Mouse (Mus musculus) megakaryocyte-erythroid progenitor cell, adult 5-6 weeks (primary cell): ENCODE measurements around the gene Gm3409. TPM values are rescaled to one million over a fixed set of nuclear protein-coding genes. Genes with fewer than 3 reads are reported as not detected.

ENCODE experiments used
- total RNA-seq, 2 experiments: library from RNA; stranded (forward) in 1 of 2; stranded (reverse) in 1 of 2; fragments of 200-1000, 215-1000 nt in 1 of 2; fragments of >200 nt in 1 of 2; fragmentation: Nextera tagmentation in 1 of 2; gene quantifications; 2 replicates each; pipeline ENCODE4 v1.2.3; 2014 to 2017

Gm3409 gene
- total RNA-seq, 2 experiments from 2014 or later = not detected

Other genes starting within 250 kb of the Gm3409 start
- not detected in 2 replicates for gene Wasf3, start 152.7 kb upstream of the Gm3409 start, total RNA-seq (2014; fragmentation: Nextera tagmentation)
- gene Wasf3, start 152.7 kb upstream of the Gm3409 start, total RNA-seq (2017) = not detected in 2 replicates
- gene Gm6408, start 55.7 kb upstream of the Gm3409 start, total RNA-seq (2014; fragmentation: Nextera tagmentation) = not detected in 2 replicates
- gene Gm6408, start 55.7 kb upstream of the Gm3409 start, total RNA-seq (2017) = not detected in 2 replicates
- not detected in 2 replicates for gene Gm6370, start 46.3 kb upstream of the Gm3409 start, total RNA-seq (2014; fragmentation: Nextera tagmentation)
- not detected in 2 replicates for gene Gm6370, start 46.3 kb upstream of the Gm3409 start, total RNA-seq (2017)
- not detected in 2 replicates for gene 4930449I24Rik, start 35.2 kb upstream of the Gm3409 start, total RNA-seq (2014; fragmentation: Nextera tagmentation)
- gene 4930449I24Rik, start 35.2 kb upstream of the Gm3409 start, total RNA-seq (2017) = not detected in 2 replicates
- not detected in 2 replicates for gene Gm3402, start 23.5 kb upstream of the Gm3409 start, total RNA-seq (2014; fragmentation: Nextera tagmentation)
- gene Gm3402, start 23.5 kb upstream of the Gm3409 start, total RNA-seq (2017) = not detected in 2 replicates
- gene Gm3404, start 11.8 kb upstream of the Gm3409 start, total RNA-seq (2014; fragmentation: Nextera tagmentation) = not detected in 2 replicates
- gene Gm3404, start 11.8 kb upstream of the Gm3409 start, total RNA-seq (2017) = not detected in 2 replicates
- not detected in 2 replicates for gene Gm3415, start 18.5 kb downstream of the Gm3409 start, total RNA-seq (2014; fragmentation: Nextera tagmentation)
- gene Gm3415, start 18.5 kb downstream of the Gm3409 start, total RNA-seq (2017) = not detected in 2 replicates
- not detected in 2 replicates for gene Gpr12, start 47.6 kb downstream of the Gm3409 start, total RNA-seq (2014; fragmentation: Nextera tagmentation)
- gene Gpr12, start 47.6 kb downstream of the Gm3409 start, total RNA-seq (2017) = not detected in 2 replicates